Comparison of ENCODE assay signal across 7 mouse cellular contexts in genomic region chr15:102510590-102511284, GRCm38 (mm10). TPM values are rescaled to one million over a fixed set of nuclear protein-coding genes. Genes with fewer than 3 reads are reported as not detected.
DNase-seq lines count a peak whose midpoint lies in the region; ATAC-seq and TF ChIP-seq lines count a peak whose summit lies in the region.

No protein-coding gene starts in this region.

- peak overlapping the region; percentile 70 for H3K9ac ChIP-seq in embryonic facial prominence, embryonic 14.5 days (ENCODE audit: low read depth, low read length)
- peak overlapping the region; percentile 71 for H3K9ac ChIP-seq in limb, embryonic 13.5 days
- H3K9ac ChIP-seq in midbrain, embryonic 15.5 days = peak overlapping the region; percentile 55

- peak; percentile 94 for ATAC-seq in embryonic facial prominence, embryonic 14.5 days (ENCODE audit: low read depth)
- ATAC-seq in limb, embryonic 13.5 days (ENCODE audit: low FRiP score, low read depth) = peak; percentile 96
- ATAC-seq in midbrain, embryonic 15.5 days (replicated peaks) = peak; percentile 95

- H3K9me3 ChIP-seq in embryonic facial prominence, embryonic 14.5 days (ENCODE audit: control insufficient read depth, low read length) = no peaks in the 10 kb centered on the region
- no peaks in the 10 kb centered on the region for H3K9me3 ChIP-seq in limb, embryonic 13.5 days
- no peaks in the 10 kb centered on the region for H3K9me3 ChIP-seq in midbrain, embryonic 15.5 days

- no peak overlapping the region for H3K27ac ChIP-seq in bone marrow, adult 2 months (ENCODE audit: control insufficient read depth, insufficient read depth, low read depth, low read length, poor library complexity)
- peak overlapping the region; percentile 89 for H3K27ac ChIP-seq in embryonic facial prominence, embryonic 14.5 days (replicated peaks; ENCODE audit: low read depth, low read length)
- peak overlapping the region; percentile 82 for H3K27ac ChIP-seq in limb, embryonic 13.5 days
- H3K27ac ChIP-seq in midbrain, embryonic 15.5 days = peak overlapping the region; percentile 87
- no peak overlapping the region for H3K27ac ChIP-seq in spleen, adult 2 months (ENCODE audit: insufficient read depth, low read length)

- peaks cover 12% of the 10 kb centered on the region; the same call in 1 of the 2 replicates for H3K36me3 ChIP-seq in embryonic facial prominence, embryonic 14.5 days (ENCODE audit: control insufficient read depth, insufficient read depth, low read length)
- H3K36me3 ChIP-seq in limb, embryonic 13.5 days = peaks cover 13% of the 10 kb centered on the region; the same call in 1 of the 2 replicates
- 0 out of 2 replicates have a peak, but pooled peaks cover 4% of the 10 kb centered on the region for H3K36me3 ChIP-seq in midbrain, embryonic 15.5 days (replicated peaks)
- H3K36me3 ChIP-seq in spleen, adult 2 months (ENCODE audit: control insufficient read depth, insufficient read depth, low read length) = no peaks in the 10 kb centered on the region

- WGBS in bone marrow, adult 2 months = 5% methylated on average over 34 of the region's 34 CpGs
- WGBS in embryonic facial prominence, embryonic 14.5 days = 2% methylated on average over 28 of the region's 34 CpGs
- WGBS in limb, embryonic 13.5 days = 2% methylated on average over 33 of the region's 34 CpGs
- 3% methylated on average over 34 of the region's 34 CpGs for WGBS in midbrain, embryonic 15.5 days
- 4% methylated on average over 34 of the region's 34 CpGs for WGBS in spleen, adult 2 months

- H3K4me3 ChIP-seq in bone marrow, adult 2 months (replicated peaks; ENCODE audit: control insufficient read depth, low read depth, low read length) = peak overlapping the region; percentile 46
- H3K4me3 ChIP-seq in embryonic facial prominence, embryonic 14.5 days (ENCODE audit: low read depth, low read length) = peak overlapping the region; percentile 68
- H3K4me3 ChIP-seq in limb, embryonic 13.5 days = peak overlapping the region; percentile 62
- peak overlapping the region; percentile 49 for H3K4me3 ChIP-seq in midbrain, embryonic 15.5 days
- peak overlapping the region; percentile 61 for H3K4me3 ChIP-seq in spleen, adult 2 months (ENCODE audit: extremely low read depth, insufficient read depth, insufficient read length)

- no peak for TF ChIP-seq CTCF in bone marrow, adult 2 months (IDR thresholded peaks at IDR 0.05; ENCODE audit: control insufficient read depth, insufficient read depth, low read length)
- TF ChIP-seq CTCF in spleen, adult 2 months (IDR thresholded peaks at IDR 0.05; ENCODE audit: extremely low read depth, insufficient read depth, insufficient read length, insufficient replicate concordance) = no peak

- H3K4me2 ChIP-seq in embryonic facial prominence, embryonic 14.5 days (ENCODE audit: low read depth, low read length) = peak overlapping the region; percentile 86
- H3K4me2 ChIP-seq in limb, embryonic 13.5 days (replicated peaks) = peak overlapping the region; percentile 79
- H3K4me2 ChIP-seq in midbrain, embryonic 15.5 days = peak overlapping the region; percentile 64

- peak; percentile 96 for DNase-seq in embryonic facial prominence, embryonic 14.5 days (ENCODE audit: low spot score)
- peak; percentile 66 for DNase-seq in heart, adult 8-10 months (ENCODE audit: low spot score)
- DNase-seq in kidney, adult 8-10 months = peak; percentile 81 to 83
- peak; percentile 50 to 75 for DNase-seq in spleen, adult 2 months (ENCODE audit: low read depth in 1 of 2, low spot score in 2 of 2)

- no peaks in the 10 kb centered on the region; the same call in 1 of the 2 replicates for H3K4me1 ChIP-seq in bone marrow, adult 2 months (ENCODE audit: control insufficient read depth, insufficient read depth, low read length)
- H3K4me1 ChIP-seq in embryonic facial prominence, embryonic 14.5 days (ENCODE audit: control insufficient read depth, insufficient read depth, low read length) = peaks cover 23% of the 10 kb centered on the region
- H3K4me1 ChIP-seq in limb, embryonic 13.5 days = peaks cover 52% of the 10 kb centered on the region
- H3K4me1 ChIP-seq in midbrain, embryonic 15.5 days = peaks cover 61% of the 10 kb centered on the region
- peaks cover 3% of the 10 kb centered on the region for H3K4me1 ChIP-seq in spleen, adult 2 months (ENCODE audit: control insufficient read depth, insufficient read depth, insufficient read length)

- TF ChIP-seq POLR2A in bone marrow, adult 2 months (IDR thresholded peaks at IDR 0.05; ENCODE audit: borderline replicate concordance, control insufficient read depth, low read depth, low read length) = no peak
- TF ChIP-seq POLR2A in spleen, adult 2 months (IDR thresholded peaks at IDR 0.05; ENCODE audit: low read depth, low read length) = no peak

- no peaks in the 10 kb centered on the region for H3K27me3 ChIP-seq in embryonic facial prominence, embryonic 14.5 days (replicated peaks; ENCODE audit: control insufficient read depth, insufficient read depth, low read length)
- no peaks in the 10 kb centered on the region for H3K27me3 ChIP-seq in limb, embryonic 13.5 days
- no peaks in the 10 kb centered on the region for H3K27me3 ChIP-seq in midbrain, embryonic 15.5 days (replicated peaks)
- H3K27me3 ChIP-seq in spleen, adult 2 months (ENCODE audit: control insufficient read depth, insufficient read depth, low read length) = no peaks in the 10 kb centered on the region

RNA-seq across cellular contexts. Expression of gene Map3k12, which starts 6.1 kb away (rescaled TPM):
- 2.2 and 3.1 TPM in 2 replicates for polyA plus RNA-seq in bone marrow, adult 2 months (2011; ENCODE audit: insufficient read depth, insufficient read length, low replicate concordance, missing spikeins)
- 13.0 and 15.8 TPM in 2 replicates for polyA plus RNA-seq in embryonic facial prominence, embryonic 14.5 days (2014; fragmentation: Nextera tagmentation; extraction: Ambion mirVana)
- 1 to 10 TPM; 1.7 to 2.8 (median 2.3) TPM for total RNA-seq in heart, adult 8-10 months (2022)
- polyA plus RNA-seq in limb, embryonic 13.5 days (2015; fragmentation: Nextera tagmentation; extraction: Ambion mirVana) = 22.4 and 24.5 TPM in 2 replicates
- 62.2 and 63.6 TPM in 2 replicates for polyA plus RNA-seq in midbrain, embryonic 15.5 days (2015; fragmentation: Nextera tagmentation; extraction: Ambion mirVana)
- polyA plus RNA-seq in spleen, adult 2 months (2012; rRNA removed) = 2.1 TPM in 2 replicates

RNA-seq across cellular contexts. Expression of gene Gm10337, which starts 7.2 kb away (rescaled TPM):
- polyA plus RNA-seq in bone marrow, adult 2 months (2011; ENCODE audit: insufficient read depth, insufficient read length, low replicate concordance, missing spikeins) = not detected in 2 replicates
- 3.2 and 5.2 TPM in 2 replicates for polyA plus RNA-seq in embryonic facial prominence, embryonic 14.5 days (2014; fragmentation: Nextera tagmentation; extraction: Ambion mirVana)
- total RNA-seq in heart, adult 8-10 months (2022) = not detected
- polyA plus RNA-seq in limb, embryonic 13.5 days (2015; fragmentation: Nextera tagmentation; extraction: Ambion mirVana) = 2.5 and 7.5 TPM in 2 replicates
- polyA plus RNA-seq in midbrain, embryonic 15.5 days (2015; fragmentation: Nextera tagmentation; extraction: Ambion mirVana) = 13.8 and 16.1 TPM in 2 replicates
- polyA plus RNA-seq in spleen, adult 2 months (2012; rRNA removed) = not detected in 2 replicates

RNA-seq across cellular contexts. Expression of gene Tarbp2, which starts 7.3 kb away (rescaled TPM):
- polyA plus RNA-seq in bone marrow, adult 2 months (2011; ENCODE audit: insufficient read depth, insufficient read length, low replicate concordance, missing spikeins) = 38.4 and 67.5 TPM in 2 replicates
- 68.5 and 79.0 TPM in 2 replicates for polyA plus RNA-seq in embryonic facial prominence, embryonic 14.5 days (2014; fragmentation: Nextera tagmentation; extraction: Ambion mirVana)
- total RNA-seq in heart, adult 8-10 months (2022) = 10 to 100 TPM; 38.8 to 50.0 (median 44.7) TPM
- polyA plus RNA-seq in limb, embryonic 13.5 days (2015; fragmentation: Nextera tagmentation; extraction: Ambion mirVana) = 101 and 107 TPM in 2 replicates
- 104 and 108 TPM in 2 replicates for polyA plus RNA-seq in midbrain, embryonic 15.5 days (2015; fragmentation: Nextera tagmentation; extraction: Ambion mirVana)
- polyA plus RNA-seq in spleen, adult 2 months (2012; rRNA removed) = 53.9 and 58.4 TPM in 2 replicates

RNA-seq across cellular contexts. Expression of gene Npff, which starts 14.0 kb away (rescaled TPM):
- 16.0 and 32.7 TPM in 2 replicates for polyA plus RNA-seq in bone marrow, adult 2 months (2011; ENCODE audit: insufficient read depth, insufficient read length, low replicate concordance, missing spikeins)
- 2.0 and 2.2 TPM in 2 replicates for polyA plus RNA-seq in embryonic facial prominence, embryonic 14.5 days (2014; fragmentation: Nextera tagmentation; extraction: Ambion mirVana)
- total RNA-seq in heart, adult 8-10 months (2022) = 1 to 10 TPM in 3 of 4 experiments, under 1 TPM in 1; 0.65 to 2.2 (median 1.9) TPM
- 2.9 and 3.4 TPM in 2 replicates for polyA plus RNA-seq in limb, embryonic 13.5 days (2015; fragmentation: Nextera tagmentation; extraction: Ambion mirVana)
- 1.8 and 2.4 TPM in 2 replicates for polyA plus RNA-seq in midbrain, embryonic 15.5 days (2015; fragmentation: Nextera tagmentation; extraction: Ambion mirVana)
- 6.7 and 8.1 TPM in 2 replicates for polyA plus RNA-seq in spleen, adult 2 months (2012; rRNA removed)

RNA-seq across cellular contexts. Expression of gene Pcbp2, which starts 40.4 kb away (rescaled TPM):
- polyA plus RNA-seq in bone marrow, adult 2 months (2011; ENCODE audit: insufficient read depth, insufficient read length, low replicate concordance, missing spikeins) = 210 and 264 TPM in 2 replicates
- polyA plus RNA-seq in embryonic facial prominence, embryonic 14.5 days (2014; fragmentation: Nextera tagmentation; extraction: Ambion mirVana) = 276 and 279 TPM in 2 replicates
- 100 to 1,000 TPM; 452 to 509 (median 465) TPM for total RNA-seq in heart, adult 8-10 months (2022)
- polyA plus RNA-seq in limb, embryonic 13.5 days (2015; fragmentation: Nextera tagmentation; extraction: Ambion mirVana) = 262 and 273 TPM in 2 replicates
- 123 and 126 TPM in 2 replicates for polyA plus RNA-seq in midbrain, embryonic 15.5 days (2015; fragmentation: Nextera tagmentation; extraction: Ambion mirVana)
- polyA plus RNA-seq in spleen, adult 2 months (2012; rRNA removed) = 378 and 426 TPM in 2 replicates

Comparison
In these comparisons a context has a peak if more than half of its experiments do, and no peak if none do; other contexts are left out.
1. H3K27ac ChIP-seq: peak in embryonic facial prominence, embryonic 14.5 days (single experiment), limb, embryonic 13.5 days (single experiment) and midbrain, embryonic 15.5 days (single experiment); none in bone marrow, adult 2 months (single experiment) and spleen, adult 2 months (single experiment).
2. Peak in every context shown above with its lines, with median percentiles within 50 percentile points of each other: H3K4me3 ChIP-seq, ATAC-seq, DNase-seq, H3K4me2 ChIP-seq and H3K9ac ChIP-seq.